Mouse (Mus musculus): ENCODE measurements around the gene Utp14a. TPM values are rescaled to one million over a fixed set of nuclear protein-coding genes. Genes with fewer than 3 reads are reported as not detected.
"Not testable (repeated sequence)": the region's sequence is repeated elsewhere in the genome, so short reads cannot be mapped to it uniquely, and the experiment has no call there.

Gene Utp14a
- polyA plus RNA-seq (2016; fragmentation: Nextera tagmentation; extraction: Ambion mirVana) = 22.5 and 22.9 TPM in 2 replicates

- Histone ChIP-seq H3K27me3 (ENCODE audit: low read depth, poor library complexity, severe bottlenecking) (0 out of 2 replicates have a peak, but pooled peaks cover 10% of the 10 kb centered on the region), H3K27ac (peak within 1 kb of the TSS; percentile 81), H3K36me3 (peaks cover 25% of the 10 kb centered on the region), H3K9me3 (replicated peaks) (no peaks in the 10 kb centered on the region), H3K4me3 (peak within 1 kb of the TSS; percentile 59), H3K4me1 (0 out of 2 replicates have a peak, but pooled peaks cover 3% of the 10 kb centered on the region)
- DNase-seq (ENCODE audit: low spot score) = peak; percentile 90
- WGBS = 3% methylated on average over 33 of the region's 33 CpGs
Observed at GRCm38 (mm10) chrX:48256468-48257007, at the start of gene Utp14a. Gene Utp14a (plus strand): TSS chrX:48256862.

GRCm38 (mm10) chrX:48207761-48208487 lies 48.7 kb upstream of the Utp14a start:
- Histone ChIP-seq H3K27me3 (ENCODE audit: low read depth, poor library complexity, severe bottlenecking) (peaks cover 18% of the 10 kb centered on the region), H3K36me3 (no peaks in the 10 kb centered on the region), H3K4me3 (peak overlapping the region; percentile 73), H3K27ac (peak overlapping the region; percentile 84), H3K9me3 (replicated peaks) (no peaks in the 10 kb centered on the region), H3K4me1 (peaks cover 6% of the 10 kb centered on the region; the same call in 1 of the 2 replicates)
- 11% methylated on average over 36 of the region's 36 CpGs for WGBS
- DNase-seq (ENCODE audit: low spot score) = no peak

GRCm38 (mm10) chrX:48208519-48209185 lies 48.0 kb upstream of the Utp14a start, which contains the start of gene Zdhhc9:
Gene Zdhhc9 (minus strand): TSS chrX:48208878.
- H3K9me3 ChIP-seq (replicated peaks) = no peaks in the 10 kb centered on the region
- H3K4me3 ChIP-seq = peak within 1 kb of the TSS; percentile 73
- peaks cover 6% of the 10 kb centered on the region; the same call in 1 of the 2 replicates for H3K4me1 ChIP-seq
- DNase-seq (ENCODE audit: low spot score) = peak; percentile 84
- H3K36me3 ChIP-seq = no peaks in the 10 kb centered on the region
- 10% methylated on average over 34 of the region's 34 CpGs for WGBS
- peak within 1 kb of the TSS; percentile 84 for H3K27ac ChIP-seq
- H3K27me3 ChIP-seq (ENCODE audit: low read depth, poor library complexity, severe bottlenecking) = peaks cover 18% of the 10 kb centered on the region

- not testable (repeated sequence) for H3K4me1 ChIP-seq; H3K27ac ChIP-seq; H3K36me3 ChIP-seq; H3K9me3 ChIP-seq (replicated peaks); H3K4me3 ChIP-seq; DNase-seq (ENCODE audit: low spot score)
- peaks cover 18% of the 10 kb centered on the region for H3K27me3 ChIP-seq (ENCODE audit: low read depth, poor library complexity, severe bottlenecking)
- WGBS = 63% methylated on average over 4 of the region's 4 CpGs
Observed at GRCm38 (mm10) chrX:48209746-48210145, 46.9 kb upstream of the Utp14a start.

GRCm38 (mm10) chrX:48219468-48219867 lies 37.2 kb upstream of the Utp14a start:
- Histone ChIP-seq H3K9me3 (replicated peaks) (no peaks in the 10 kb centered on the region), H3K4me3 (no peak overlapping the region), H3K4me1 (no peaks in the 10 kb centered on the region), H3K36me3 (no peaks in the 10 kb centered on the region), H3K27ac (no peak overlapping the region), H3K27me3 (ENCODE audit: low read depth, poor library complexity, severe bottlenecking) (0 out of 2 replicates have a peak, but pooled peaks cover 4% of the 10 kb centered on the region)
- WGBS = 87% methylated on average over 4 of the region's 5 CpGs
- no peak for DNase-seq (ENCODE audit: low spot score)

GRCm38 (mm10) chrX:48222706-48223105 lies 34.0 kb upstream of the Utp14a start:
- H3K4me3 ChIP-seq = no peak overlapping the region
- peaks cover 8% of the 10 kb centered on the region; the same call in 1 of the 2 replicates for H3K27me3 ChIP-seq (ENCODE audit: low read depth, poor library complexity, severe bottlenecking)
- DNase-seq (ENCODE audit: low spot score) = no peak
- no peaks in the 10 kb centered on the region for H3K36me3 ChIP-seq
- H3K27ac ChIP-seq = no peak overlapping the region
- no peaks in the 10 kb centered on the region; the same call in 1 of the 2 replicates for H3K9me3 ChIP-seq (replicated peaks)
- no peaks in the 10 kb centered on the region for H3K4me1 ChIP-seq
- WGBS = 87% methylated on average over 7 of the region's 7 CpGs

GRCm38 (mm10) chrX:48226225-48226624 lies 30.4 kb upstream of the Utp14a start:
- no peak overlapping the region for H3K27ac ChIP-seq
- no peak overlapping the region for H3K4me3 ChIP-seq
- 88% methylated on average over 7 of the region's 7 CpGs for WGBS
- H3K36me3 ChIP-seq = no peaks in the 10 kb centered on the region
- peaks cover 8% of the 10 kb centered on the region; the same call in 1 of the 2 replicates for H3K27me3 ChIP-seq (ENCODE audit: low read depth, poor library complexity, severe bottlenecking)
- H3K9me3 ChIP-seq (replicated peaks) = no peaks in the 10 kb centered on the region; the same call in 1 of the 2 replicates
- DNase-seq (ENCODE audit: low spot score) = no peak
- H3K4me1 ChIP-seq = no peaks in the 10 kb centered on the region

- H3K4me1 ChIP-seq = no peaks in the 10 kb centered on the region
- H3K27me3 ChIP-seq (ENCODE audit: low read depth, poor library complexity, severe bottlenecking) = no peaks in the 10 kb centered on the region
- no peak for DNase-seq (ENCODE audit: low spot score)
- no peak overlapping the region for H3K4me3 ChIP-seq
- H3K36me3 ChIP-seq = no peaks in the 10 kb centered on the region
- WGBS = 63% methylated on average over 7 of the region's 7 CpGs
- H3K9me3 ChIP-seq (replicated peaks) = no peaks in the 10 kb centered on the region
- no peak overlapping the region for H3K27ac ChIP-seq
Observed at GRCm38 (mm10) chrX:48234417-48234816, 22.2 kb upstream of the Utp14a start.

- 15% methylated on average over 18 of the region's 18 CpGs for WGBS
- 0 out of 2 replicates have a peak, but pooled peaks cover 3% of the 10 kb centered on the region for H3K4me1 ChIP-seq
- peak overlapping the region; percentile 59 for H3K4me3 ChIP-seq
- 0 out of 2 replicates have a peak, but pooled peaks cover 10% of the 10 kb centered on the region for H3K27me3 ChIP-seq (ENCODE audit: low read depth, poor library complexity, severe bottlenecking)
- DNase-seq (ENCODE audit: low spot score) = peak; percentile 39
- H3K27ac ChIP-seq = peak overlapping the region; percentile 81
- H3K9me3 ChIP-seq (replicated peaks) = no peaks in the 10 kb centered on the region
- H3K36me3 ChIP-seq = peaks cover 19% of the 10 kb centered on the region
Observed at GRCm38 (mm10) chrX:48255830-48256428, 733 bp upstream of the Utp14a start.

GRCm38 (mm10) chrX:48257011-48257410 lies 349 bp downstream of the Utp14a start:
- Histone ChIP-seq H3K9me3 (replicated peaks) (no peaks in the 10 kb centered on the region), H3K27me3 (ENCODE audit: low read depth, poor library complexity, severe bottlenecking) (0 out of 2 replicates have a peak, but pooled peaks cover 10% of the 10 kb centered on the region), H3K4me3 (peak overlapping the region; percentile 59), H3K27ac (peak overlapping the region; percentile 68), H3K4me1 (0 out of 2 replicates have a peak, but pooled peaks cover 3% of the 10 kb centered on the region), H3K36me3 (peaks cover 30% of the 10 kb centered on the region)
- 11% methylated on average over 16 of the region's 16 CpGs for WGBS
- DNase-seq (ENCODE audit: low spot score) = no peak

GRCm38 (mm10) chrX:48271671-48272070 lies 15.0 kb downstream of the Utp14a start:
- Histone ChIP-seq H3K4me3 (no peak overlapping the region), H3K27me3 (ENCODE audit: low read depth, poor library complexity, severe bottlenecking) (no peaks in the 10 kb centered on the region), H3K9me3 (replicated peaks) (no peaks in the 10 kb centered on the region), H3K27ac (no peak overlapping the region), H3K36me3 (peaks cover 62% of the 10 kb centered on the region), H3K4me1 (no peaks in the 10 kb centered on the region)
- WGBS = 90% methylated on average over 4 of the region's 4 CpGs
- no peak for DNase-seq (ENCODE audit: low spot score)

- Histone ChIP-seq H3K36me3 (peaks cover 49% of the 10 kb centered on the region), H3K4me1 (no peaks in the 10 kb centered on the region), H3K4me3 (no peak overlapping the region), H3K27me3 (ENCODE audit: low read depth, poor library complexity, severe bottlenecking) (no peaks in the 10 kb centered on the region), H3K9me3 (replicated peaks) (no peaks in the 10 kb centered on the region), H3K27ac (no peak overlapping the region)
- 88% methylated on average over 10 of the region's 10 CpGs for WGBS
- no peak for DNase-seq (ENCODE audit: low spot score)
Observed at GRCm38 (mm10) chrX:48274634-48275033, 18.0 kb downstream of the Utp14a start.
